Mouse (Mus musculus): Measurements from ENCODE around the gene Rpl9-ps1. TPM values are rescaled to one million over a fixed set of nuclear protein-coding genes. Genes with fewer than 3 reads are reported as not detected.

The Rpl9-ps1 gene
- polyA plus RNA-seq, 1 experiment from 2014 or later, result not detected

- no peak overlapping the region for H3K4me3 ChIP-seq (ENCODE audit: control insufficient read depth in 1 of 2, insufficient read depth in 1 of 2, low read depth in 1 of 2, low read length in 2 of 2)
- no peaks in the 10 kb centered on the region for H3K27me3 ChIP-seq (ENCODE audit: control insufficient read depth, insufficient read depth, low read length)
- no peak overlapping the region for H3K9ac ChIP-seq (ENCODE audit: low read length)
- no peak for ATAC-seq (ENCODE audit: insufficient number of reproducible peaks, insufficient read depth, low FRiP score, low read depth)
- H3K36me3 ChIP-seq (ENCODE audit: control insufficient read depth, insufficient read depth, low read length), result no peaks in the 10 kb centered on the region
- no peaks in the 10 kb centered on the region for H3K9me3 ChIP-seq (ENCODE audit: control insufficient read depth, low read length)
- WGBS, result 79% methylated on average over 3 of the region's 3 CpGs
- no peaks in the 10 kb centered on the region for H3K4me1 ChIP-seq (ENCODE audit: control insufficient read depth in 2 of 2, insufficient read depth in 2 of 2, low read length in 2 of 2)
- H3K4me2 ChIP-seq (ENCODE audit: low read length), result no peak overlapping the region
- H3K27ac ChIP-seq (replicated peaks in 1 of 2; ENCODE audit: control insufficient read depth in 1 of 2, insufficient read depth in 1 of 2, low read depth in 2 of 2, low read length in 2 of 2), result no peak overlapping the region
These were observed 21.8 kb downstream of the Rpl9-ps1 start for GRCm38 (mm10) chr11:83623586-83623985.

GRCm38 (mm10) chr11:83619037-83619436 is 26.4 kb downstream of the Rpl9-ps1 start:
- no peak overlapping the region for H3K4me2 ChIP-seq (ENCODE audit: low read length)
- H3K4me1 ChIP-seq (ENCODE audit: control insufficient read depth in 2 of 2, insufficient read depth in 2 of 2, low read length in 2 of 2), result no peaks in the 10 kb centered on the region
- H3K4me3 ChIP-seq (ENCODE audit: control insufficient read depth in 1 of 2, insufficient read depth in 1 of 2, low read depth in 1 of 2, low read length in 2 of 2), result no peak overlapping the region
- H3K27ac ChIP-seq (replicated peaks in 1 of 2; ENCODE audit: control insufficient read depth in 1 of 2, insufficient read depth in 1 of 2, low read depth in 2 of 2, low read length in 2 of 2), result no peak overlapping the region
- ATAC-seq (ENCODE audit: insufficient number of reproducible peaks, insufficient read depth, low FRiP score, low read depth), result no peak
- no peaks in the 10 kb centered on the region for H3K36me3 ChIP-seq (ENCODE audit: control insufficient read depth, insufficient read depth, low read length)
- H3K9ac ChIP-seq (ENCODE audit: low read length), result no peak overlapping the region
- H3K27me3 ChIP-seq (ENCODE audit: control insufficient read depth, insufficient read depth, low read length), result no peaks in the 10 kb centered on the region
- no peaks in the 10 kb centered on the region for H3K9me3 ChIP-seq (ENCODE audit: control insufficient read depth, low read length)
- 91% methylated on average over 1 of the region's 1 CpGs for WGBS

DNA sequence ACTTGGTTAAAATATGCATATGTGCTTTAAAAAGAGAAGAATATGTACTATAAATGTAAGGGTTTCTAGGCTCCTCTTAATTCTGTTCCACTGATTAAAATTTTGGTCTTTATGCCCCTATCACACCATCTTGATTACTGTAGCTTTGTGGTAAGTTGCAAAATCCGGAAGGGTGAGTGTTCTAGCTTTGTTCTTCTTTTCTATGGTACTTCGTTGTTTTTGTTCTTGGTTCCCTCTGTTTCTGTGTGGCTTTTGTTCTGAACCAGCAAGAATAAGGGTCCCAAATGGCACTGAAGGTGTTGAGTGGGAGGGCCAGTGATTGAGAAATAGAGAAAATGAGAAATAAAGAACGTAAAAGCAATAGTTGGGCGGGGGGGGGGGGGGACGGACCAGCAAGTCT is 27.2 kb downstream of the Rpl9-ps1 start:
- H3K4me3 ChIP-seq (ENCODE audit: control insufficient read depth in 1 of 2, insufficient read depth in 1 of 2, low read depth in 1 of 2, low read length in 2 of 2), result no peak overlapping the region
- H3K27ac ChIP-seq (replicated peaks in 1 of 2; ENCODE audit: control insufficient read depth in 1 of 2, insufficient read depth in 1 of 2, low read depth in 2 of 2, low read length in 2 of 2), result no peak overlapping the region
- H3K36me3 ChIP-seq (ENCODE audit: control insufficient read depth, insufficient read depth, low read length), result no peaks in the 10 kb centered on the region
- no peaks in the 10 kb centered on the region for H3K4me1 ChIP-seq (ENCODE audit: control insufficient read depth in 2 of 2, insufficient read depth in 2 of 2, low read length in 2 of 2)
- no peaks in the 10 kb centered on the region for H3K9me3 ChIP-seq (ENCODE audit: control insufficient read depth, low read length)
- no peak overlapping the region for H3K9ac ChIP-seq (ENCODE audit: low read length)
- WGBS, result 68% methylated on average over 5 of the region's 5 CpGs
- H3K4me2 ChIP-seq (ENCODE audit: low read length), result no peak overlapping the region
- no peaks in the 10 kb centered on the region for H3K27me3 ChIP-seq (ENCODE audit: control insufficient read depth, insufficient read depth, low read length)
- ATAC-seq (ENCODE audit: insufficient number of reproducible peaks, insufficient read depth, low FRiP score, low read depth), result no peak

GRCm38 (mm10) chr11:83616586-83616985 is 28.8 kb downstream of the Rpl9-ps1 start:
- no peak overlapping the region for H3K27ac ChIP-seq (replicated peaks in 1 of 2; ENCODE audit: control insufficient read depth in 1 of 2, insufficient read depth in 1 of 2, low read depth in 2 of 2, low read length in 2 of 2)
- 79% methylated on average over 1 of the region's 1 CpGs for WGBS
- no peak overlapping the region for H3K4me2 ChIP-seq (ENCODE audit: low read length)
- no peak overlapping the region for H3K9ac ChIP-seq (ENCODE audit: low read length)
- H3K9me3 ChIP-seq (ENCODE audit: control insufficient read depth, low read length), result no peaks in the 10 kb centered on the region
- no peak for ATAC-seq (ENCODE audit: insufficient number of reproducible peaks, insufficient read depth, low FRiP score, low read depth)
- H3K27me3 ChIP-seq (ENCODE audit: control insufficient read depth, insufficient read depth, low read length), result no peaks in the 10 kb centered on the region
- H3K4me1 ChIP-seq (ENCODE audit: control insufficient read depth in 2 of 2, insufficient read depth in 2 of 2, low read length in 2 of 2), result no peaks in the 10 kb centered on the region
- no peak overlapping the region for H3K4me3 ChIP-seq (ENCODE audit: control insufficient read depth in 1 of 2, insufficient read depth in 1 of 2, low read depth in 1 of 2, low read length in 2 of 2)
- no peaks in the 10 kb centered on the region for H3K36me3 ChIP-seq (ENCODE audit: control insufficient read depth, insufficient read depth, low read length)

- WGBS, result 51% methylated on average over 2 of the region's 2 CpGs
- no peak for ATAC-seq (ENCODE audit: insufficient number of reproducible peaks, insufficient read depth, low FRiP score, low read depth)
- Histone ChIP-seq H3K9ac (ENCODE audit: low read length) (no peak overlapping the region), H3K9me3 (ENCODE audit: control insufficient read depth, low read length) (no peaks in the 10 kb centered on the region), H3K4me2 (ENCODE audit: low read length) (no peak overlapping the region), H3K4me1 (ENCODE audit: control insufficient read depth in 2 of 2, insufficient read depth in 2 of 2, low read length in 2 of 2) (no peaks in the 10 kb centered on the region), H3K27me3 (ENCODE audit: control insufficient read depth, insufficient read depth, low read length) (no peaks in the 10 kb centered on the region), H3K4me3 (ENCODE audit: control insufficient read depth in 1 of 2, insufficient read depth in 1 of 2, low read depth in 1 of 2, low read length in 2 of 2) (no peak overlapping the region), H3K36me3 (ENCODE audit: control insufficient read depth, insufficient read depth, low read length) (no peaks in the 10 kb centered on the region), H3K27ac (replicated peaks in 1 of 2; ENCODE audit: control insufficient read depth in 1 of 2, insufficient read depth in 1 of 2, low read depth in 2 of 2, low read length in 2 of 2) (no peak overlapping the region)
These were observed 34.5 kb downstream of the Rpl9-ps1 start for GRCm38 (mm10) chr11:83610900-83611299.

DNA sequence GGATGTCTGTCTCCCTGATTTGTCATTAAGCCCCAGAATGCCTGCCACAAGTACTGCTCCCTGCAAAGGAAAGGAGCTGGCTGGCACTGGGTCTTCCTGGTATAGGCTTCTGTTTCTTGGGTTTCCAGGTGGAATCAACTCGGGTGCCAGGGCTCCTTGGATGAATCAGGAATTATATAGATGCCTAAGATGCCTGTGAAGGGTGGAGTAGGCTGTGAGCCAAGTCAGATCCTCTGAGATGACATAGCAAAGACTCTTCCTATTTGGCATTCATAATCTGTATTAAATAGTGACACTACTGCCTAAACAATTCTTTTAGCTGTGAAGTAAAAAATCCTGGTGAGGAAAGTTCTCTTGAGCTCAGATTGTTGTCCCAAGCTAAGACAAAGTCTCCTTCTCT is 39.0 kb downstream of the Rpl9-ps1 start:
- Histone ChIP-seq H3K4me2 (ENCODE audit: low read length) (no peak overlapping the region), H3K27me3 (ENCODE audit: control insufficient read depth, insufficient read depth, low read length) (no peaks in the 10 kb centered on the region), H3K9ac (ENCODE audit: low read length) (no peak overlapping the region), H3K36me3 (ENCODE audit: control insufficient read depth, insufficient read depth, low read length) (no peaks in the 10 kb centered on the region), H3K27ac (replicated peaks in 1 of 2; ENCODE audit: control insufficient read depth in 1 of 2, insufficient read depth in 1 of 2, low read depth in 2 of 2, low read length in 2 of 2) (no peak overlapping the region), H3K4me1 (ENCODE audit: control insufficient read depth in 2 of 2, insufficient read depth in 2 of 2, low read length in 2 of 2) (no peaks in the 10 kb centered on the region), H3K9me3 (ENCODE audit: control insufficient read depth, low read length) (no peaks in the 10 kb centered on the region), H3K4me3 (ENCODE audit: control insufficient read depth in 1 of 2, insufficient read depth in 1 of 2, low read depth in 1 of 2, low read length in 2 of 2) (no peak overlapping the region)
- no peak for ATAC-seq (ENCODE audit: insufficient number of reproducible peaks, insufficient read depth, low FRiP score, low read depth)
- WGBS, result 29% methylated on average over 1 of the region's 1 CpGs

DNA sequence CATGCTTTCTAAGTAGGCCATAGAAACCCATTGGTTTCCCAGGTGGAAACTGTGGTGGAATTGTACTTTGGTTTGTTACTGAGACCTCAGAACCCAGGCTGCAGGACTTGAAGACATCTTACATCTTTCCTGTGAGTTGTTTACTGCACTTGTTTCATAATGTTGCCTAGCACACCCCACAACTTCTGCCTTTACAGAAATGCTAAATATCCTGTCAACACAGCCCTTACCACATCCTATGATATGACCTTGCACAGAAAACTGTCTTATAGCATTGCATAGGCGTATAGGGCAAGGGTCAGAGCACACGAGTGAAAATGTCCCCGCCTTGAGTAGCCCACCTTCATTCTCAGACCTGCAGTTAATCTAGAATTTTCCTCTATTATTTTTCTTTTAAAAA is 39.9 kb downstream of the Rpl9-ps1 start:
- no peak overlapping the region for H3K27ac ChIP-seq (replicated peaks in 1 of 2; ENCODE audit: control insufficient read depth in 1 of 2, insufficient read depth in 1 of 2, low read depth in 2 of 2, low read length in 2 of 2)
- no peak overlapping the region for H3K4me2 ChIP-seq (ENCODE audit: low read length)
- H3K36me3 ChIP-seq (ENCODE audit: control insufficient read depth, insufficient read depth, low read length), result no peaks in the 10 kb centered on the region
- no peaks in the 10 kb centered on the region for H3K4me1 ChIP-seq (ENCODE audit: control insufficient read depth in 2 of 2, insufficient read depth in 2 of 2, low read length in 2 of 2)
- WGBS, result 84% methylated on average over 3 of the region's 3 CpGs
- H3K27me3 ChIP-seq (ENCODE audit: control insufficient read depth, insufficient read depth, low read length), result no peaks in the 10 kb centered on the region
- H3K9ac ChIP-seq (ENCODE audit: low read length), result no peak overlapping the region
- no peak for ATAC-seq (ENCODE audit: insufficient number of reproducible peaks, insufficient read depth, low FRiP score, low read depth)
- H3K9me3 ChIP-seq (ENCODE audit: control insufficient read depth, low read length), result no peaks in the 10 kb centered on the region
- no peak overlapping the region for H3K4me3 ChIP-seq (ENCODE audit: control insufficient read depth in 1 of 2, insufficient read depth in 1 of 2, low read depth in 1 of 2, low read length in 2 of 2)

DNA sequence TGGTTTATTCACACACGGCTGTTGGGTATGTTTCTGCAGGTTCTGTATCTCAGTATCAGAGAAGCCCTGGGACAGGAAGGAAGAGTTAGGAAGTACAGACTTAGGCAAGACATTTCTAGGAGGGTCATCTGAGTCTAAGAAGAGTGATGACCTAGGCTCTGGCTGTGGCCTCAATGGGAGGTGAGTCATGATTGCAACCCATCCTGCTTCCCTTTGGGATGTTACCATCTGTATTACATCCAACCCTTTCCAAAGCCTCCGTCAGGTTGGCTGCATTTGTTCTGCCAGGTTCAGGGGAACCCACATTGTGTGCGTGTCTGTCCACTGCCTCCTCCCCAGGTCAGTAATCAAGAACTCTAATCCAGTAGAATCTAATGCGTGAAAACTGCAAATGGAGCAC is 40.7 kb downstream of the Rpl9-ps1 start:
- WGBS, result 73% methylated on average over 4 of the region's 4 CpGs
- no peak for ATAC-seq (ENCODE audit: insufficient number of reproducible peaks, insufficient read depth, low FRiP score, low read depth)
- Histone ChIP-seq H3K36me3 (ENCODE audit: control insufficient read depth, insufficient read depth, low read length) (no peaks in the 10 kb centered on the region), H3K9me3 (ENCODE audit: control insufficient read depth, low read length) (no peaks in the 10 kb centered on the region), H3K4me3 (ENCODE audit: control insufficient read depth in 1 of 2, insufficient read depth in 1 of 2, low read depth in 1 of 2, low read length in 2 of 2) (no peak overlapping the region), H3K9ac (ENCODE audit: low read length) (no peak overlapping the region), H3K4me1 (ENCODE audit: control insufficient read depth in 2 of 2, insufficient read depth in 2 of 2, low read length in 2 of 2) (no peaks in the 10 kb centered on the region), H3K27ac (replicated peaks in 1 of 2; ENCODE audit: control insufficient read depth in 1 of 2, insufficient read depth in 1 of 2, low read depth in 2 of 2, low read length in 2 of 2) (no peak overlapping the region), H3K4me2 (ENCODE audit: low read length) (no peak overlapping the region), H3K27me3 (ENCODE audit: control insufficient read depth, insufficient read depth, low read length) (no peaks in the 10 kb centered on the region)

Measured in heart, embryonic 14.5 days (tissue).